Mouse (Mus musculus) adrenal gland, postnatal 14 days (tissue): Measurements from ENCODE around the gene Bmp2k. TPM values are rescaled to one million over a fixed set of nuclear protein-coding genes. Genes with fewer than 3 reads are reported as not detected.
A peak's percentile ranks its signal among the peaks of the same experiment; 100 is the strongest.
"Not testable (repeated sequence)": the region's sequence is repeated elsewhere in the genome, so short reads cannot be mapped to it uniquely, and the experiment has no call there.

Source experiments
- DNase-seq: peaks from one replicate; pipeline ENCODE4 v3.0.0; 2021; ENCODE audit warnings: mixed read lengths
- total RNA-seq: library from RNA; stranded (reverse); gene quantifications from 2 replicates; pipeline ENCODE4 v1.2.3, GENCODE M21; 2021

Gene Bmp2k
- total RNA-seq, 1 experiment from 2014 or later = 31.6 TPM

GRCm38 (mm10) chr5:97002336-97002735, 4.8 kb downstream of the Bmp2k start:
- no peak for DNase-seq

- DNase-seq = no peak
Measured at GRCm38 (mm10) chr5:97002937-97003336, 5.4 kb downstream of the Bmp2k start.

- no peak for DNase-seq
Measured at GRCm38 (mm10) chr5:97004178-97005030, 6.9 kb downstream of the Bmp2k start.

- DNase-seq = no peak
Measured at GRCm38 (mm10) chr5:97005891-97006290, 8.4 kb downstream of the Bmp2k start.

GRCm38 (mm10) chr5:97006929-97007328, 9.4 kb downstream of the Bmp2k start:
- DNase-seq = no peak

- no peak for DNase-seq
Measured at GRCm38 (mm10) chr5:97007496-97007895, 10.0 kb downstream of the Bmp2k start.

GRCm38 (mm10) chr5:97009140-97009539, 11.7 kb downstream of the Bmp2k start:
- DNase-seq = not testable (repeated sequence)

GRCm38 (mm10) chr5:97009601-97010335, 12.3 kb downstream of the Bmp2k start:
- DNase-seq = no peak

GRCm38 (mm10) chr5:97015781-97016508, 18.5 kb downstream of the Bmp2k start:
- DNase-seq = peak; percentile 21

- DNase-seq = no peak
Measured at GRCm38 (mm10) chr5:97016842-97017577, 19.5 kb downstream of the Bmp2k start.

GRCm38 (mm10) chr5:97022305-97023278, 25.1 kb downstream of the Bmp2k start:
- no peak for DNase-seq

- peak; percentile 70 for DNase-seq
Measured at GRCm38 (mm10) chr5:97024834-97025233, 27.3 kb downstream of the Bmp2k start.

GRCm38 (mm10) chr5:97025650-97026049, 28.2 kb downstream of the Bmp2k start:
- DNase-seq = no peak

- no peak for DNase-seq
Measured at GRCm38 (mm10) chr5:97028004-97028403, 30.5 kb downstream of the Bmp2k start.

- not testable (repeated sequence) for DNase-seq
Measured at GRCm38 (mm10) chr5:97028840-97029239, 31.4 kb downstream of the Bmp2k start.

GRCm38 (mm10) chr5:97031771-97032170, 34.3 kb downstream of the Bmp2k start:
- no peak for DNase-seq

GRCm38 (mm10) chr5:97045260-97045659, 47.8 kb downstream of the Bmp2k start:
- no peak for DNase-seq

- DNase-seq = no peak
Measured at GRCm38 (mm10) chr5:97046680-97047079, 49.2 kb downstream of the Bmp2k start.

- DNase-seq = no peak
Measured at GRCm38 (mm10) chr5:97048905-97049304, 51.4 kb downstream of the Bmp2k start.

- no peak for DNase-seq
Measured at GRCm38 (mm10) chr5:97054166-97054565, 56.7 kb downstream of the Bmp2k start.

- no peak for DNase-seq
Measured at GRCm38 (mm10) chr5:97054801-97055200, 57.3 kb downstream of the Bmp2k start.
